ENCODE assay signal across 1 mouse cellular context in the genomic region with DNA sequence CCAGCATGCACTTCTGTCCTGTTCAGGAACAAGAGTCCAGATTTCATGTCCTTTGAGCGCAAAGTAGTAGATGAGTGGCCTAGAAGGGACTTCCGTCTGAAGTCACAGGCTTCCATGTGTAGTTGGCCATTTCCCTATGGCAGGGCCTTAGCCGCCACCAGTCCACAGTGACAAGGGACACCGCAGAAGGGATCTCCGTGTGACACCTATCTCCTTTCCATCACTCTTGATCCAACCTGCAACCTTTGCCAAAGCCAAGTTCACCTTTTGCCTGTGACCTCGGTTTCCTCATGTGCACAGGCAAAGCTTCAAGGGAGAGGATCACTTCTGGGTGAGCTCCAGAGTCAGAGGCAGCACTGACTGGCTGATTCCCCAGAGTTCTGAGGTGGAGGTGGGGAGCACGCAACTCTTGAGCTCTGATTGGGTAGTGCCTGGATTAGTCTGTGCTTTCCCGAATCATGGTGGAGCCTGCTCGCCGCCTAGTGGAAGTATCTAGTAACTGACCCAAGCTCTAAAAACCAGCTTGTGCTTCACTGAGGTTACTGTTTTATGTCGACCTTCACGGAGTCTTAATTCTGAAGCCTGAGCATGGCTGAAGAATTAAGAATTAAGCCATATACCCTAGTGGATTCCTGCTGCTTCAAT.
TF ChIP-seq lines count a peak whose summit lies in the region.

No protein-coding gene starts in this region.

TF ChIP-seq in CH12.LX, 34 proteins besides CTCF, POLR2A, EP300 and RAD21:
- TF ChIP-seq ELF1 (IDR thresholded peaks at IDR 0.05; ENCODE audit: low read depth, low read length) (no peak), IRF4 (IDR thresholded peaks at IDR 0.05; ENCODE audit: low read depth, low read length) (peak; percentile 31; the same call in 1 of the 2 replicates), MYC (IDR thresholded peaks at IDR 0.05; ENCODE audit: low read depth, low read length) (peak; percentile 56; the same call in 1 of the 2 replicates), USF2 (conservative IDR thresholded peaks at IDR 0.05; ENCODE audit: low read depth, low read length) (no peak), POLR2AphosphoS2 (IDR thresholded peaks at IDR 0.05; ENCODE audit: low read depth, low read length) (no peak), GABPA (IDR thresholded peaks at IDR 0.05; ENCODE audit: insufficient replicate concordance, low read depth, low read length) (no peak), NRF1 (IDR thresholded peaks at IDR 0.05; ENCODE audit: low read depth, low read length) (0 out of 2 replicates have a peak, but pooled peaks have one; percentile 29), RCOR1 (conservative IDR thresholded peaks at IDR 0.05; ENCODE audit: low read depth, low read length) (no peak), ZC3H11A (IDR thresholded peaks at IDR 0.05; ENCODE audit: low read depth, low read length) (0 out of 2 replicates have a peak, but pooled peaks have one; percentile 6), JUND (conservative IDR thresholded peaks at IDR 0.05; ENCODE audit: low read depth, low read length) (no peak), SMC3 (IDR thresholded peaks at IDR 0.05; ENCODE audit: low read depth, low read length) (peak; percentile 83), KAT2A (IDR thresholded peaks at IDR 0.05; ENCODE audit: insufficient replicate concordance, low read length) (no peak), MXI1 (IDR thresholded peaks at IDR 0.05; ENCODE audit: low read depth, low read length) (no peak), TCF12 (IDR thresholded peaks at IDR 0.05; ENCODE audit: low read depth, low read length) (0 out of 2 replicates have a peak, but pooled peaks have one; percentile 28), BHLHE40 (IDR thresholded peaks at IDR 0.05; ENCODE audit: low read depth, low read length) (no peak), MAX (IDR thresholded peaks at IDR 0.05; ENCODE audit: low read length) (peak; percentile 63; the same call in 1 of the 2 replicates), HCFC1 (IDR thresholded peaks at IDR 0.05; ENCODE audit: low read depth, low read length) (no peak), NELFE (IDR thresholded peaks at IDR 0.05; ENCODE audit: low read depth, low read length) (peak; percentile 32; the same call in 1 of the 2 replicates), CHD2 (IDR thresholded peaks at IDR 0.05; ENCODE audit: low read length) (0 out of 2 replicates have a peak, but pooled peaks have one; percentile 16), ZNF384 (IDR thresholded peaks at IDR 0.05; ENCODE audit: low read depth, low read length) (no peak), E2F4 (IDR thresholded peaks at IDR 0.05; ENCODE audit: insufficient replicate concordance, low read depth, low read length) (no peak), JUN (IDR thresholded peaks at IDR 0.05; ENCODE audit: insufficient read depth, low read depth, low read length) (no peak)
